Mouse (Mus musculus) lung, postnatal 4 days (tissue): ENCODE measurements around the gene Hfe2.
A peak's percentile ranks its signal among the peaks of the same experiment; 100 is the strongest.
"Not testable (repeated sequence)": the region's sequence is repeated elsewhere in the genome, so short reads cannot be mapped to it uniquely, and the experiment has no call there.

Experiments
- DNase-seq, 2 experiments: peaks; one replicate each; pipeline ENCODE4 v3.0.0; 2021

Hfe2 gene

GRCm38 (mm10) chr3:96524914-96525313 lies at the start of gene Hfe2:
Gene Hfe2 (plus strand): TSS chr3:96525172.
- DNase-seq = no peak

- DNase-seq = no peak
Measured at GRCm38 (mm10) chr3:96477084-96477483, 47.9 kb upstream of the Hfe2 start.

- DNase-seq = no peak
Measured at GRCm38 (mm10) chr3:96477558-96477957, 47.4 kb upstream of the Hfe2 start.

- DNase-seq = no peak
Measured at GRCm38 (mm10) chr3:96479249-96479648, 45.7 kb upstream of the Hfe2 start.

- DNase-seq = no peak
Measured at GRCm38 (mm10) chr3:96480684-96481270, 44.2 kb upstream of the Hfe2 start.

- no peak for DNase-seq
Measured at GRCm38 (mm10) chr3:96481856-96482255, 43.1 kb upstream of the Hfe2 start.

- DNase-seq = no peak
Measured at GRCm38 (mm10) chr3:96482451-96482850, 42.5 kb upstream of the Hfe2 start.

GRCm38 (mm10) chr3:96483044-96483443 lies 41.9 kb upstream of the Hfe2 start:
- not testable (repeated sequence) for DNase-seq

GRCm38 (mm10) chr3:96483946-96484345 lies 41.0 kb upstream of the Hfe2 start:
- no peak for DNase-seq

- DNase-seq = no peak
Measured at GRCm38 (mm10) chr3:96484921-96485320, 40.1 kb upstream of the Hfe2 start.

GRCm38 (mm10) chr3:96485361-96485760 lies 39.6 kb upstream of the Hfe2 start:
- DNase-seq = no peak

GRCm38 (mm10) chr3:96486064-96486827 lies 38.7 kb upstream of the Hfe2 start:
- not testable (repeated sequence) for DNase-seq

GRCm38 (mm10) chr3:96486828-96487559 lies 38.0 kb upstream of the Hfe2 start:
- not testable (repeated sequence) for DNase-seq

- DNase-seq = peak; percentile 52 to 57
Measured at GRCm38 (mm10) chr3:96487596-96488289, 37.2 kb upstream of the Hfe2 start.

- DNase-seq = not testable (repeated sequence)
Measured at GRCm38 (mm10) chr3:96488290-96488906, 36.6 kb upstream of the Hfe2 start.

GRCm38 (mm10) chr3:96488907-96489629 lies 35.9 kb upstream of the Hfe2 start:
- DNase-seq = not testable (repeated sequence)

- DNase-seq = not testable (repeated sequence)
Measured at GRCm38 (mm10) chr3:96489636-96490035, 35.3 kb upstream of the Hfe2 start.

- not testable (repeated sequence) for DNase-seq
Measured at GRCm38 (mm10) chr3:96494456-96494855, 30.5 kb upstream of the Hfe2 start.

- no peak for DNase-seq
Measured at GRCm38 (mm10) chr3:96494912-96495311, 30.1 kb upstream of the Hfe2 start.

GRCm38 (mm10) chr3:96495490-96496210 lies 29.3 kb upstream of the Hfe2 start:
- DNase-seq = no peak

GRCm38 (mm10) chr3:96496216-96496615 lies 28.8 kb upstream of the Hfe2 start:
- no peak for DNase-seq
